1 mouse cellular context compared by ENCODE assay signal in the genomic region with DNA sequence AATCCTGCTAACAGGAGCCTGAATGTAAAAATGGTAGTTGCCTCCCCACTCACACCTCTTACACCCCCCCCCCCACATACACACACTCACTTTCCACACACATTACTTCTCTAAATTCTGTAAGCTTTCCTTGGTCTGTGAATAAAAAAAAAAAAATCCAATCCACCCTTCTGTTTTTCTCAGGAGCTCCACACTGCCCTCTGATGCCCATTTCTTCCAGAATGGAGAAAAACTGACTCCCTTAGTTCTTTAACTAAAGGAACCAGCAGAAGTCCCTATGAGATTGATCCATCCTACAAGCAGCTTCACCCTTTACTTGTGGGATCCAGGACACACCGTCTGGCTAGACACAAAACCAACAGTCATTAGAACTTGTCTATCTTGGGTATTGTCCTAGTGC.
TF ChIP-seq lines count a peak whose summit lies in the region.

No protein-coding gene starts in this region.

TF ChIP-seq in CH12.LX, 34 proteins besides CTCF, POLR2A, EP300 and RAD21:
- TF ChIP-seq NELFE (IDR thresholded peaks at IDR 0.05; ENCODE audit: low read depth, low read length) (no peak), KAT2A (IDR thresholded peaks at IDR 0.05; ENCODE audit: insufficient replicate concordance, low read length) (no peak), BHLHE40 (IDR thresholded peaks at IDR 0.05; ENCODE audit: low read depth, low read length) (no peak), ETS1 (conservative IDR thresholded peaks at IDR 0.05; ENCODE audit: low read depth, low read length) (no peak), E2F4 (IDR thresholded peaks at IDR 0.05; ENCODE audit: insufficient replicate concordance, low read depth, low read length) (no peak), ZNF384 (IDR thresholded peaks at IDR 0.05; ENCODE audit: low read depth, low read length) (peak; percentile 43; the same call in 1 of the 2 replicates), MAFK (IDR thresholded peaks at IDR 0.05; ENCODE audit: insufficient replicate concordance, low read length) (no peak)
TF ChIP-seq in CH12.LX: peak in this region for 1.
